Mouse (Mus musculus) G1E (cell line): ENCODE results near the gene Cd3eap. TPM values are rescaled to one million over a fixed set of nuclear protein-coding genes. Genes with fewer than 3 reads are reported as not detected.

Experiments
- ATAC-seq: 2 replicates; pipeline ENCODE4 v1.8.0; 2016; ENCODE audit warnings: mild to moderate bottlenecking; ENCODE audit not compliant: insufficient number of reproducible peaks, poor library complexity, low FRiP score, severe bottlenecking; ENCODE audit errors: extremely low read depth
- DNase-seq: peaks from one replicate; pipeline ENCODE4 v3.0.0; 2012; ENCODE audit warnings: low spot score
- H3K27me3 ChIP-seq: 2 replicates; pipeline ENCODE4 v1.6.1; 2012; ENCODE audit warnings: mild to moderate bottlenecking, low read length, inconsistent platforms; ENCODE audit not compliant: insufficient read depth
- H3K36me3 ChIP-seq: replicated peaks from 2 replicates; pipeline ENCODE3; 2012; ENCODE audit warnings: mild to moderate bottlenecking, inconsistent platforms
- H3K4me1 ChIP-seq: 2 replicates; pipeline ENCODE4 v1.6.1; 2012; ENCODE audit warnings: low read depth, low read length, inconsistent platforms, mixed read lengths; ENCODE audit not compliant: insufficient read depth
- H3K4me3 ChIP-seq: 2 replicates; pipeline ENCODE4 v1.5.1; 2012; ENCODE audit warnings: low read depth, mild to moderate bottlenecking, inconsistent platforms, low read length, moderate library complexity, mixed read lengths
- H3K9me3 ChIP-seq: replicated peaks from 2 replicates; pipeline ENCODE4 v1.6.1; 2012; ENCODE audit warnings: inconsistent platforms
- CTCF ChIP-seq: IDR thresholded peaks from 2 replicates; pipeline ENCODE4 v1.5.1; 2012; ENCODE audit warnings: low read depth, low read length, inconsistent platforms, mixed read lengths
- GATA1 ChIP-seq: IDR thresholded peaks from 2 replicates; pipeline ENCODE4 v1.6.1; 2012; ENCODE audit warnings: borderline replicate concordance, low read length, inconsistent platforms, mixed read lengths
- GATA2 ChIP-seq: IDR thresholded peaks from 2 replicates; pipeline ENCODE4 v1.6.1; 2012; ENCODE audit warnings: low read depth, low read length, inconsistent platforms, borderline replicate concordance
- POLR2AphosphoS5 ChIP-seq: IDR thresholded peaks from 2 replicates; pipeline ENCODE4 v1.6.1; 2012; ENCODE audit warnings: low read depth, low read length, inconsistent platforms; ENCODE audit not compliant: insufficient replicate concordance
- TAL1 ChIP-seq: conservative IDR thresholded peaks from 2 replicates; pipeline ENCODE4 v1.6.1; 2012; ENCODE audit warnings: low read depth, low read length, inconsistent platforms, mixed read lengths
- polyA plus RNA-seq: library from polyadenylated mRNA; stranded (reverse); fragments of >175 nt; gene quantifications from 2 replicates; pipeline ENCODE4 v1.2.3, GENCODE M21; 2012
- total RNA-seq, 2 experiments: library from RNA; stranded (forward) in 1 of 2; stranded (reverse) in 1 of 2; fragments of 200-1000 nt in 1 of 2; fragments of >200 nt in 1 of 2; fragmentation: Nextera tagmentation in 1 of 2; gene quantifications; 2 replicates each; pipeline ENCODE4 v1.2.3; 2014 to 2017

The Cd3eap gene
- total and polyA plus RNA-seq, 3 experiments: 9.3 to 57.8 (median 22.3) TPM

DNA sequence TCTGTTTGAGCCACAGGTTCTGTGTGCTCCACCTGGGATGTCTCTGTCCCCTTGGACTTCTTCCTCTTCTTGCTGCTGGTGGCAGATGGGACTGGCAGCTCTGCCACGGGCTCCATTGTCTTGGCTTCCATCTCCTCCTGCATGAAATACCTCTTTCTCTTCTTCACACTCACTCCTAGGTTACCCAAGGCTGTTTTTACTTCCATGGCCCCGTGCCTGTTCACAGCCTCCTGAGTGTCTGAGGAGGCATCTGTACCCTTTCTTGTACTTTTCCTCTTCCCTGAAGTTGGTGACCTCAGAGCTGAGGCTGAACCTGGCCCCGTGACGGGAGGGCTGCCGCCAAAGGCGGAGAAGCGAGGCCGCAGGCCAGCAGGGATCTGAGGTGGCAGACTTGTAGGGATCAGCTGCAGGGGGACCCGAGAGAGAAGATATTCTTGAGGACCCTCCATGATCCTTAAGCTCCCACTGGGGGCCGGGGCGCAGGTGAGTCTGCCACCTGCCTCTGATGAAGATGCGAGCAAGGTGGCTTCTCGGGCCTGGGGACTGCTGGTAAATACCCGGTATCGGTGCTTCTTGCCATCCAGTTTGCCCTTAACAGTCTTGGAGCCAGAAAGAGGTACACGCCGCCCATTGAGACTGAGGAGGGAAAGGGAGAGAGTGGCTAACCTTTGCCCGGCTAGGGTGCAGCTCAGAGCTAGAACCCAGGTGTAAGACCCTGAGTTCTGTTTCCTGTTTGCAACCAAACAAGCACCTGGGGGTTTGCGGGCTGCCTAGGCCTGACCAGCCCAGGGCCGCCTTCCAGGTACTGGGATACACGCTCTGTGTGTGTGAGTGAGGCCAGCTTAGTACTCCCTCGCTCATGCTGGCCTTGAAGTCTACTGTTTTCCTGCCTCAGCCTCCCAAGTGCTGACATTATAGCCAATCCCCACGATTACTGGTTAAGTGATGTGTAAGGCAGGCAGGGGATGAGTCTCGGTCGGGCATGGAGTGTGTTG is 1.6 kb downstream of the Cd3eap start:
- ATAC-seq (no peak), DNase-seq (no peak)
- H3K4me3 ChIP-seq: peak overlapping the region; percentile 86
- H3K27me3 ChIP-seq: no peaks in the 10 kb centered on the region
- no peaks in the 10 kb centered on the region for H3K9me3 ChIP-seq
- H3K4me1 ChIP-seq: peaks cover 61% of the 10 kb centered on the region
- H3K36me3 ChIP-seq: peaks cover 64% of the 10 kb centered on the region
- no peak for TF ChIP-seq GATA2
- 0 out of 2 replicates have a peak, but pooled peaks have one; percentile 29 for TF ChIP-seq POLR2AphosphoS5

DNA sequence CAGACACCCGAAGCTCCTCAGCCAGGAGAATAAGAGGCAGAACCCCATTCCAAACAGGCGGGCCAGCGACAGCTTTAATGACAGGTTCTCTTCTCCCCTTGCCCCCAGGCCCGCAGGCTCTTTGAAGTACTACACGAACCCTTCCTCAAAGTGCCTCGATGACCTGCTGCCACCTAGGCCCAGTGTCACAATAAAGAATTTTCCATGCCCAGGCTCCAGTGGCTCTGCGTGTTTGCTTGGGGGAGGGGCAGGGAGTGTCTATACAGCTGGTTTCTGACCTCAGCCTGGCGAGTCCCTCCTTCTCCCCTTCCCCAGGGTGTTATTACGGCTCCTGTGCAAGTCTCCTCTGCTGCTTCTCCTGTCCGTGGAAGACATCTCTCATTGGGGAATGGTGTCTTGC is 3.0 kb downstream of the Cd3eap start:
- ATAC-seq (no peak), DNase-seq (no peak)
- Histone ChIP-seq H3K4me1 (peaks cover 48% of the 10 kb centered on the region), H3K36me3 (peaks cover 67% of the 10 kb centered on the region), H3K4me3 (no peak overlapping the region), H3K27me3 (no peaks in the 10 kb centered on the region), H3K9me3 (no peaks in the 10 kb centered on the region)
- TF ChIP-seq GATA1 (no peak), POLR2AphosphoS5 (no peak), TAL1 (no peak), CTCF (no peak), GATA2 (no peak)

DNA sequence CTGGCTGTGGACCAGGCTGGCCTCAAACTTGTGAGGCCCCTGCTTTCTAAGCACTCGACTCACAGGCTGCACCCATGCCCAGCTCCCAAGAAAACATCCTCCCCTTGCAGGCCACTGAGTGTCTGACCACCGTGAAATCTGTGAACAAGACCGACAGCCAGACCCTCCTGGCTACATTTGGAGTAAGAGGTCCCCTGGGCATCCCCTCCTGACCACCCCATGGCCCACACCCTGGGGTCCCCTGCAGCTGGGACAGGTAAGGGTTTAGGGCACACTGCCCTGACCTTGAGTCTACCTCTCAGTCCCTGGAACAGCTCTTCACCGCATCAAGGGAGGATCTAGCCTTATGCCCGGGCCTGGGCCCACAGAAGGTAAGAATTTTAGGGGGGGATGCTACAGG is 4.3 kb downstream of the Cd3eap start:
- Histone ChIP-seq H3K27me3 (no peaks in the 10 kb centered on the region), H3K4me3 (no peak overlapping the region), H3K4me1 (peaks cover 36% of the 10 kb centered on the region), H3K9me3 (no peaks in the 10 kb centered on the region), H3K36me3 (peaks cover 78% of the 10 kb centered on the region)
- TF ChIP-seq POLR2AphosphoS5: no peak
- TF ChIP-seq GATA2: no peak
- TF ChIP-seq GATA1: no peak
- TF ChIP-seq TAL1: no peak
- no peak for TF ChIP-seq CTCF
- DNase-seq (no peak), ATAC-seq (no peak)

GRCm38 (mm10) chr7:19350221-19350620 is 9.1 kb downstream of the Cd3eap start:
- Histone ChIP-seq H3K36me3 (peaks cover 83% of the 10 kb centered on the region), H3K4me1 (peaks cover 14% of the 10 kb centered on the region), H3K9me3 (no peaks in the 10 kb centered on the region), H3K4me3 (no peak overlapping the region), H3K27me3 (no peaks in the 10 kb centered on the region)
- DNase-seq: no peak
- no peak for ATAC-seq
- TF ChIP-seq GATA2: no peak
- TF ChIP-seq GATA1: no peak

DNA sequence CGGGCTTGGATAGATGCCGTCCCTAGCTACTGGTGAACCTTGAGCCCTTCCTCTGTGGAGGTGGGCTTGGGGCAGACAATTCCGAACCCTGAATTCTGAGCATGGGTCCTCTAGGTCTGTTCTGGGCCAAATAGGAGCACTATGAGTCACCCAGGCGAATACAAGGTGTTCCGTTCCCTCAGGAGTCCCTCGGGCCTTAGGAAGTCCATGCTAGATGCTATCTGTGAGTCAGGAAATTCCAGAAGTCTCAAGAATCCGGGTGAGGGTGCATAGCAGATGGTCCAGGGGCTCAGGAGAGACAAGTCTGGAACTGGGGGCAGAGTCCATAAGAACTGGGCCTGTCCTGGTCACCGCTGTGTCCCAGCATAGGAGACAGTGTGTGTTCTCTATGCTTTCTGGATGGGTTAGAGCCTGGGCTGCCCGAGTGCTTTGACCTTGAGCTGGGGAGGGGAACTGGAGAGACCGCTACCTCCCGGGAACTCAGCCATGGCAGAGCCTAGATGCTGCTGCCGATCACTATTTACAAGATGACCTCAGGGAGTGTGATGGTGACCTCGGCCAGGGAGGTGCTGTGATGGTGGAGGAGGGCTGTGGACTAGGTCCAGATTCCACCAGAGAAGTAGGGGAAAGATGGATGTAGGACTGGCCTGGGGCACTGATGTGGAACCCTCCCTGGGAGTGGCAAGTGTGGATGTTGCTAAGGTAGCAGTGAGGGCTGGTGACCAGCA is 9.9 kb downstream of the Cd3eap start:
- Histone ChIP-seq H3K27me3 (no peaks in the 10 kb centered on the region), H3K4me1 (peaks cover 16% of the 10 kb centered on the region), H3K4me3 (no peak overlapping the region), H3K9me3 (no peaks in the 10 kb centered on the region), H3K36me3 (peaks cover 74% of the 10 kb centered on the region)
- ATAC-seq (no peak), DNase-seq (no peak)
- TF ChIP-seq GATA2 (no peak), CTCF (no peak), GATA1 (no peak), POLR2AphosphoS5 (no peak), TAL1 (no peak)

DNA sequence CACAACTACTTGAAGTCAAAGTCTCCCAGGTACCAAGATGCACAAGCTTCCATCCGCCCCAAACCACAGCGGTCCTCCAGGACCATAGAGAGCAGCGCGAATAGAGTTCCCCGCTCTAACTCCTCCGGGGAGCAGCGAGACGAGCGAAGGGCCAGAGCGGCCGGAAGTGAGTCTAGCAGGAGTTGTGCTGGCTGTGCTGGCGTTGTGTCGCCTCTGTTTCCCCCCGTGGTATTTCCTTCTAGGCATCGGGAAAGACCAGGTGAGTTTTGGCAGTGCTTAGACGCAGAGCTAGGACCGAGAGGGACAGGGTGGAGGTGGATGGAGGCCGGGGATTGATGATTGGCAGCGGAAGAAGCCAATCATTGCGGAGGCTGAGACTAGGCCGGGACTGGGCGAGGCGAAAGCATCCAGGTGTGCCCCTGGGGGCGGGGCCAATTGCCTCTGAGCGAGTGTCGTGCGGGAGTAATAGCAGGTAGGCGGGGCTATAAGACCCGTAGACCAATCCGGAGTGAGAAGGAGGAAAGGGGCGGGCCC is 14.3 kb downstream of the Cd3eap start:
- TF ChIP-seq GATA2 (no peak), TAL1 (no peak), POLR2AphosphoS5 (no peak), CTCF (no peak)
- H3K4me1 ChIP-seq: peaks cover 22% of the 10 kb centered on the region

More for the DNA sequence above, 14.3 kb downstream of the Cd3eap start:
- ATAC-seq (peak; percentile 90), DNase-seq (peak; percentile 97)
- H3K36me3 ChIP-seq: peaks cover 37% of the 10 kb centered on the region
- H3K9me3 ChIP-seq: no peaks in the 10 kb centered on the region
- peak overlapping the region; percentile 79 for H3K4me3 ChIP-seq
- peaks cover 6% of the 10 kb centered on the region; the same call in 1 of the 2 replicates for H3K27me3 ChIP-seq
